Mouse (Mus musculus) olfactory bulb, adult 2 months (tissue): ENCODE data around the gene Mgarp. TPM values are rescaled to one million over a fixed set of nuclear protein-coding genes. Genes with fewer than 3 reads are reported as not detected.
"Not testable (repeated sequence)": the region's sequence is repeated elsewhere in the genome, so short reads cannot be mapped to it uniquely, and the experiment has no call there.

Experiments used
- H3K27ac ChIP-seq: fragments of 200-500 bp; 2 replicates; pipeline ENCODE4 v1.5.1; 2012; ENCODE audit warnings: low read depth, low read length; ENCODE audit not compliant: insufficient read depth
- H3K4me1 ChIP-seq: fragments of 200-500 bp; 2 replicates; pipeline ENCODE4 v1.6.1; 2012; ENCODE audit warnings: low read length; ENCODE audit not compliant: control insufficient read depth, insufficient read depth
- H3K4me3 ChIP-seq: fragments of 200-500 bp; 2 replicates; pipeline ENCODE4 v1.5.1; 2012; ENCODE audit warnings: mild to moderate bottlenecking, low read depth, low read length, moderate library complexity; ENCODE audit not compliant: insufficient read depth
- CTCF ChIP-seq: fragments of 200-500 bp; IDR thresholded peaks from 2 replicates; pipeline ENCODE4 v1.5.1; 2012; ENCODE audit warnings: low read depth, mild to moderate bottlenecking, low read length, moderate library complexity; ENCODE audit not compliant: insufficient read depth
- POLR2A ChIP-seq: fragments of 200-500 bp; IDR thresholded peaks from 2 replicates; pipeline ENCODE4 v1.6.1; 2012; ENCODE audit warnings: mild to moderate bottlenecking, low read depth, low read length, moderate library complexity; ENCODE audit not compliant: insufficient read depth
- WGBS: fragments of 180-500 bp; shearing (Covaris S2); methylation state at CpG from one replicate; pipeline ENCODE4 v1.1.7; 2018; 5-methylcytosine and 5-hydroxymethylcytosine counted together
- polyA plus RNA-seq: library from polyadenylated mRNA; stranded (reverse); fragments of >200 nt; gene quantifications from 2 replicates; pipeline ENCODE4 v1.2.4, GENCODE M21; 2012; ENCODE audit warnings: low replicate concordance; ENCODE audit not compliant: missing spikeins, insufficient read depth, insufficient read length

Mgarp gene
- polyA plus RNA-seq, 1 experiment, result not detected

DNA sequence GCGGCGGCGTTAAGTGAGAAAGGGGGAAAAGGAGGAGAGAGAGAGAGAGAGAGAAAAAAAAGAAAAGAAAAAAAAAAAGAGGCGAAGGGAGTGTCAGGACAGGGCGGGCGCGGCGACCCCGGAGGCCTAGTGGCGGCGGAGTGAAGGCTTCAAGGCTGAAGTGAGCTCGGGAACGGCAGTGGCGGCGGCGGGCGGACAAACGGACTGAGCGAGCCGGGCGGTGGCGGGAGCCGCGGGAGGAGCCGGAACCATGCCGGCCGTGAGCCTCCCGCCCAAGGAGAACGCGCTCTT is 19.5 kb upstream of the Mgarp start:
- WGBS, result under 1% methylated on average over 28 of the region's 30 CpGs
- TF ChIP-seq CTCF, result no peak
- no peak for TF ChIP-seq POLR2A
- H3K27ac ChIP-seq, result peak overlapping the region; percentile 60

GRCm38 (mm10) chr3:51415098-51416072 is 18.8 kb upstream of the Mgarp start, which contains the start of gene Naa15:
Naa15 (plus strand) TSS chr3:51415148.
- WGBS, result 4% methylated on average over 43 of the region's 43 CpGs
- TF ChIP-seq CTCF, result no peak
- TF ChIP-seq POLR2A, result peak; percentile 76
- H3K27ac ChIP-seq, result peak within 1 kb of the TSS; percentile 80

More for the DNA sequence above, 19.5 kb upstream of the Mgarp start:
- Histone ChIP-seq H3K4me3 (peak overlapping the region; percentile 96), H3K4me1 (no peaks in the 10 kb centered on the region)

DNA sequence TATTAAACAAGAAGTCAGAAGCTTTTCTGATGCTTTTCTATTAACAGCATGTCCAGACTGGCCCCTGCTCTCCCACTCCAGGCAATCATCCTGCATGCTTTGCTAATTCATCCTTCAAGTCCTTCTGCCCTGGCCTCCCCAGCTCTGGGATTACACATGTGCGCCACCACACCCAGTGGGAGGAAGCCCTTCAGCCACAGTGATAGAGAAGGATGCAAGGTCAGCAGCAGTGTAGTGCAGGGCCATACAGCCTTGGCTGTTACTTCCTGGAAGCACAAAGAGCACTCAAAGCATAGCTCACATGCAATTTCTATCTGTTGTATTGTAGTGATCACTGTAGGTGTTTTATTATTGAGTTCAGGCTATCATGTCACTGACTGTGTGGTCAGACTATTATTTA is 16.7 kb upstream of the Mgarp start:
- TF ChIP-seq POLR2A, result no peak
- no peak for TF ChIP-seq CTCF
- 97% methylated on average over 1 of the region's 1 CpGs for WGBS

More at GRCm38 (mm10) chr3:51415098-51416072, 18.8 kb upstream of the Mgarp start, which contains the start of gene Naa15:
- H3K4me3 ChIP-seq, result peak within 1 kb of the TSS; percentile 96
- H3K4me1 ChIP-seq, result no peaks in the 10 kb centered on the region

GRCm38 (mm10) chr3:51412457-51412856 is 15.9 kb upstream of the Mgarp start:
- H3K27ac ChIP-seq, result no peak overlapping the region
- no peak for TF ChIP-seq CTCF
- TF ChIP-seq POLR2A, result no peak
- WGBS, result 92% methylated on average over 7 of the region's 7 CpGs
- no peak overlapping the region for H3K4me3 ChIP-seq
- peaks cover 3% of the 10 kb centered on the region; the same call in 1 of the 2 replicates for H3K4me1 ChIP-seq

More for the DNA sequence above, 16.7 kb upstream of the Mgarp start:
- H3K4me3 ChIP-seq, result no peak overlapping the region
- H3K4me1 ChIP-seq, result no peaks in the 10 kb centered on the region
- no peak overlapping the region for H3K27ac ChIP-seq

DNA sequence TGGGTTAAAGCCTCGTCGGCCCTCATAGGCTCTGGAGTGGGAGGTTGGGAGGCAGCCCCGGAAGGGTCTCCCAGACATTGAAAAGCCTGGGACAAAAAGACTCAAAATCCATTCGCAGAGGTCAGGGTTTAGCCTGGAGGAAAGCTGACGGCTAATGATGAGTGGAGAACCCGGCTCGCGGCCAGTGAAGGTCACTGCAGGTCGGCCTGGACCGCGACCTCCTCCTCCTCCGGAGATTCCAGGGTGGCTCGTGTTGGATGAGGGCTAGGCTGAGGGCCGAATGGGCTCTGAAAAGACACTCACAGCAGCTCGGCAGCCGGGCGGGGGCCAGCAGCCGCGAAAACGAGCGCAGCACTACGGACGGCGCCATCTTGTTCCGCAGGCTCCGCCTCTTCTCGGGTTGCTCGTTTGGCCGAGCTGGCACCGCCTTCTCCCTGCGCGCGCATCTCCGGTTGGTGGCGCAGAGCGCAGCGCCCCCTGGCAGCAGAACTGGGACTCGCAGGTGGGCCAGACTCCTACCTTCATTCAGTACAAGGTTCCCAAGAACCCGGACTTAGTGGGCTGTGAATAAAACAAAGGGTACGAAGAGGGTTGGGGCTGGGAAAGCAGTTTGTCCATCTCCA is 12.1 kb upstream of the Mgarp start, which contains the start of gene Ndufc1:
TSS of gene Ndufc1 (minus strand) at position 428 of the 623 bp plus-strand sequence.
- H3K4me1 ChIP-seq, result peaks cover 3% of the 10 kb centered on the region; the same call in 1 of the 2 replicates
- H3K4me3 ChIP-seq, result peak within 1 kb of the TSS; percentile 64
- H3K27ac ChIP-seq, result peak within 1 kb of the TSS; percentile 77
- under 1% methylated on average over 40 of the region's 40 CpGs for WGBS
- peak; percentile 94 for TF ChIP-seq POLR2A
- TF ChIP-seq CTCF, result peak; percentile 90

DNA sequence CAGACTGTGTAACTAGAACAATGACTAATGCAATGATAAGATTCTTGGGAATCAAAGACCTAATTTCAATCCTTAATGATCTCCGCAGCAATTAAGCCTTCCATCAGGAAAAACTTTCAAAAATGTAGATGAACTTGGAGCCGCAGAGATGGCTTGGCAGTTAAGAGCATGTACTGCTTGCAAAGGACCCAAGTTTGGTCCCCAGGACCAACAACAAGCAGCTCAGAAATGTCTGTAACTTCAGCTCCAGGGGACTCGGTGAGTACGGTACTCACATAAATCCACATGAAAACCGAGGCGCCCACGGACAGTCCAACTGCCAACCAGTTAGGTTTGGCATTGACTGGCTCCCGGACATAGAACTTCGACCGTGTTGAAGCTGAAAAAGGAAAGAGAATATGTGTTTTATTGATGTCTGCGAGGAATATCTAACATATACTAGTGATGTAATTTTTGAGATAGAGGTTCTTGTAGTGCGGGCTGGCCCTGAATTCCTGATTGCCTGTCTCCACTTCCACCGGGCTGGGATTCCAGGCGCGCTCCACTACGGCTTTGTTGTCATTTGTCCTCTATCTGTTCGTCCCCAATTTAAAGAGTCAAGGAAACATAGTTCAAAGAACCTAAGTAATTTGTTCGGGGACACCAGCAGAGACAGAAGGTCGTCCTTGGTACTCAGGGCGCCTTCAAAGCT is 11.5 kb upstream of the Mgarp start:
- Histone ChIP-seq H3K27ac (peak overlapping the region; percentile 77), H3K4me3 (peak overlapping the region; percentile 64), H3K4me1 (peaks cover 3% of the 10 kb centered on the region; the same call in 1 of the 2 replicates)
- 15% methylated on average over 20 of the region's 20 CpGs for WGBS
- no peak for TF ChIP-seq CTCF
- TF ChIP-seq POLR2A, result no peak

- Histone ChIP-seq H3K4me3 (no peak overlapping the region), H3K27ac (no peak overlapping the region), H3K4me1 (no peaks in the 10 kb centered on the region)
- 91% methylated on average over 12 of the region's 12 CpGs for WGBS
- TF ChIP-seq POLR2A, result no peak
- TF ChIP-seq CTCF, result no peak
Observed at GRCm38 (mm10) chr3:51402628-51403027, 6.1 kb upstream of the Mgarp start.

- WGBS, result 62% methylated on average over 4 of the region's 4 CpGs
- not testable (repeated sequence) for H3K27ac ChIP-seq, H3K4me1 ChIP-seq, H3K4me3 ChIP-seq
Observed at GRCm38 (mm10) chr3:51402054-51402453, 5.5 kb upstream of the Mgarp start.

- H3K4me3 ChIP-seq, result no peak overlapping the region
- 69% methylated on average over 10 of the region's 10 CpGs for WGBS
- H3K4me1 ChIP-seq, result peaks cover 6% of the 10 kb centered on the region
- H3K27ac ChIP-seq, result no peak overlapping the region
- TF ChIP-seq POLR2A (no peak), CTCF (no peak)
Observed at GRCm38 (mm10) chr3:51400682-51401081, 4.1 kb upstream of the Mgarp start.
